Mouse (Mus musculus): ENCODE measurements around the gene Ppm1a.

The Ppm1a gene

GRCm38 (mm10) chr12:72757086-72757485, at the start of gene Ppm1a:
Gene Ppm1a (plus strand): TSS chr12:72757455.
- no peak for DNase-seq

GRCm38 (mm10) chr12:72709981-72710380, 47.3 kb upstream of the Ppm1a start:
- DNase-seq: no peak

GRCm38 (mm10) chr12:72714896-72715295, 42.4 kb upstream of the Ppm1a start:
- DNase-seq: no peak

GRCm38 (mm10) chr12:72715846-72716245, 41.4 kb upstream of the Ppm1a start:
- DNase-seq: no peak

- no peak for DNase-seq
Measured at GRCm38 (mm10) chr12:72719046-72719445, 38.2 kb upstream of the Ppm1a start.

GRCm38 (mm10) chr12:72719452-72720087, 37.7 kb upstream of the Ppm1a start:
- no peak for DNase-seq

- no peak for DNase-seq
Measured at GRCm38 (mm10) chr12:72721710-72722109, 35.5 kb upstream of the Ppm1a start.

GRCm38 (mm10) chr12:72723965-72724364, 33.3 kb upstream of the Ppm1a start:
- DNase-seq: no peak

- no peak for DNase-seq
Measured at GRCm38 (mm10) chr12:72727021-72727420, 30.2 kb upstream of the Ppm1a start.

GRCm38 (mm10) chr12:72727611-72728010, 29.6 kb upstream of the Ppm1a start:
- no peak for DNase-seq

GRCm38 (mm10) chr12:72734112-72734511, 23.1 kb upstream of the Ppm1a start:
- DNase-seq: no peak

- DNase-seq: no peak
Measured at GRCm38 (mm10) chr12:72741176-72741575, 16.1 kb upstream of the Ppm1a start.

GRCm38 (mm10) chr12:72744803-72745360, 12.4 kb upstream of the Ppm1a start:
- no peak for DNase-seq

GRCm38 (mm10) chr12:72745486-72745885, 11.8 kb upstream of the Ppm1a start:
- no peak for DNase-seq

GRCm38 (mm10) chr12:72748341-72748740, 8.9 kb upstream of the Ppm1a start:
- DNase-seq: no peak

- DNase-seq: no peak
Measured at GRCm38 (mm10) chr12:72748841-72749240, 8.4 kb upstream of the Ppm1a start.

- DNase-seq: no peak
Measured at GRCm38 (mm10) chr12:72749500-72749899, 7.8 kb upstream of the Ppm1a start.

GRCm38 (mm10) chr12:72750016-72750415, 7.2 kb upstream of the Ppm1a start:
- DNase-seq: no peak

GRCm38 (mm10) chr12:72750606-72751005, 6.6 kb upstream of the Ppm1a start:
- DNase-seq: no peak

GRCm38 (mm10) chr12:72757596-72757995, 341 bp downstream of the Ppm1a start:
- no peak for DNase-seq

GRCm38 (mm10) chr12:72759956-72760355, 2.7 kb downstream of the Ppm1a start:
- no peak for DNase-seq

GRCm38 (mm10) chr12:72760376-72761229, 3.3 kb downstream of the Ppm1a start:
- DNase-seq: peak; percentile 96

GRCm38 (mm10) chr12:72761230-72761648, 4.0 kb downstream of the Ppm1a start:
- DNase-seq: no peak
